In the genomic region with DNA sequence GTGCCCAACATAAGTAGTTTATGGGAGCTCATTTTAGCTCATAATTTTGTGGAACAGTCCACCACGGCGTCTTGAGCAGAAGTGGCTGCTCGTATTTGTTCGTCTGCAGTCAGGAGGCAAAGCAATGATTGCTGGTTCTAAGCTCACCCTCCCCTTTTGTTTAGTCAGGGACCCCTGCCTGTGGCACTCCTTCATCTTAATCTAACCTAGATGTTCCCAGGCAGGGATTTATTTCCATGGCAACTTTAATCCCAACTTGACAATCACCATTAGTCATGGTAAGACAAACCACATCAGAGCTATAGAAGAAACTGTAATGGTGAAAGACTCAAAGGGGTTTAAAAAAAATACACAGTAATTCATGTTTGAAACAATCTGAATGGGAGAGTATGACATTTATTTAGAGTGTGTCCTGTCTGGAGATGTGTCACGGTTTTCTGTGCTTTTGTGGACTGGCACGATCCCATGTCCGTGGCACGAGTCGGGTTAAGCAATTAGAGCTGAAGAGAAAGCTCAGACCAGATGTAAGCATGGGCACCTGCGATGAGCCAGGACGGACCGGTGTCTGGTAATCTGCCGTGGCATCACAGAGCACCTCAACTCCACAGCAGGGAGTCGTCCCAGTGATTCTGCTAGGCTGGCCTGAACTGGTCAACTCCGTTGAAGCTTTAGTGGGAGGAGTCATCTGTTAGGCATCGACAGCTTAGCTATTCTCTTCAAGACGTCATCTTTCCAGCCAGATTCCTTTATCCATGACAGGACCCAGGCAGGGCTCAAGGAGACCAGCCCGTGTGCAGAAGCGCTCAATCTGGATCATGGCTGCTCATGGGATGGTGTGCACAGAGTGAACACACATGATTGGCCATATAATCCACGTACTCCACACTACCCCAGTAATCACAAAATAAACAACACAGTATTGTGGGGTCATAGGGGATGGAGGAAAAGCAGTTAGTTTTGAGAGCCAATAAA, we compare ENCODE assay signal across 22 mouse cellular contexts.
"Had no signal": no experiment of that assay in that cellular context is flagged by ENCODE, and none has a peak within 500 bp of the region (broad histone marks: within the 10 kb centered on the region; RNA-seq: fewer than 3 reads in every experiment).

No protein-coding gene starts in this region.

- H3K27me3 ChIP-seq: liver, embryonic 12.5 days; liver, embryonic 15.5 days; lung, embryonic 15.5 days had no signal

- H3K9ac ChIP-seq: kidney, embryonic 15.5 days; limb, embryonic 13.5 days; liver, embryonic 12.5 days; liver, embryonic 15.5 days; lung, embryonic 15.5 days; neural tube, embryonic 12.5 days had no signal

- H3K4me2 ChIP-seq: kidney, embryonic 15.5 days; limb, embryonic 13.5 days; liver, embryonic 12.5 days; liver, embryonic 15.5 days; lung, embryonic 15.5 days; neural tube, embryonic 12.5 days had no signal

- H3K4me3 ChIP-seq: kidney, embryonic 15.5 days; limb, embryonic 10.5 days; limb, embryonic 13.5 days; liver, embryonic 12.5 days; liver, embryonic 15.5 days; lung, embryonic 15.5 days; neural tube, embryonic 12.5 days had no signal

- ATAC-seq: intestine, postnatal 0 days; liver, embryonic 12.5 days had no signal

- H3K9me3 ChIP-seq: kidney, embryonic 15.5 days; limb, embryonic 10.5 days; lung, embryonic 15.5 days; neural tube, embryonic 12.5 days had no signal

- DNase-seq: kidney, adult 2 months; kidney, postnatal 10 days; kidney, postnatal 36 days; liver; lung, adult 18-20 months; lung, postnatal 10 days; lung, postnatal 36 days; right cerebral cortex, adult 18-20 months; right cerebral cortex, postnatal 14 days; right cerebral cortex, postnatal 4 days; thymus, adult 2 months; thymus, postnatal 14 days; thymus, postnatal 4 days had no signal

- H3K36me3 ChIP-seq: kidney, embryonic 15.5 days; limb, embryonic 10.5 days; limb, embryonic 13.5 days; liver, embryonic 12.5 days; liver, embryonic 15.5 days; lung, embryonic 15.5 days; neural tube, embryonic 12.5 days had no signal

- H3K4me1 ChIP-seq: limb, embryonic 13.5 days; liver, embryonic 12.5 days; liver, embryonic 15.5 days; lung, embryonic 15.5 days; neural tube, embryonic 12.5 days had no signal

- H3K27ac ChIP-seq: kidney, embryonic 15.5 days; limb, embryonic 10.5 days; limb, embryonic 13.5 days; liver, embryonic 12.5 days; liver, embryonic 15.5 days; lung, embryonic 15.5 days; neural tube, embryonic 12.5 days; stomach, postnatal 0 days had no signal
